Mouse (Mus musculus): ENCODE measurements around the gene Fam83c.

The Fam83c gene

DNA sequence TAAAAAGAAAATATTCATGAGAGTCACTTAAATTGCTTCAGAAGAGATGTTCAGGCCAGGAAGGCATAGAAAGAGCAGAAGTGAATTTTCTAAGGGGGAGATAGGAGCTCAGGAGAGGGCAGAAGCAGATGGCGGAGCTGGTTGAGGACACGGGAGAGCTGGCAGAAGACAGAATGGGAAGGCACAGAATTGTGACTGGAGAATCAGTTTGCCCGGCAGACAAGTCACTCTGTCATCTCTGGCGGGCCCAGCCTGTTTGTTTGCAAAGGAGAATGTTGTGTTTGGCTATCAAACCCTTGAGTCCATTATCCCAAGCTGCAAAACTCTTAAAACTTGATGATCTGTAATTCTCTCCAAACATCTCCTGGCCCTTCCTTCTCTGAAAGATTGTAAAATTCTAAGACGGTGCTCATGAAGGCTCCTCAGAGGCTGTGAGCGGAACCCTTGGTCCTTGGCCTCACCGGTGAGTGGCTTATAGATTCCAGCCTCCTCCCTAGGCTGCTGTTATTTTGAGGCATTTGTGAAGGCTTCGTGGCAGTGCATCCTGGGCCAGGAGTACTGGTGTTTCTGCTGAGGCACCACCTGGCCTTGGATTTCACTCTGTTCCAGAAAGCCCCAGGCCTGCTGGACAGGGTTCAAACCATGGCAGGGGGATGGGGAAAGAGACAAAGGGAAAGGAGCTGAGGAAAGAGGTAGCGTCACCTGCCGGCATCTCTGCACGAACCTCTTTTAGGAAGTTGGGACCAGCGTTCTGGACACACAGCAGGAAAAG, 39.8 kb downstream of the Fam83c start:
- DNase-seq (ENCODE audit: low read depth in 1 of 2, low spot score in 2 of 2) = no peak

DNA sequence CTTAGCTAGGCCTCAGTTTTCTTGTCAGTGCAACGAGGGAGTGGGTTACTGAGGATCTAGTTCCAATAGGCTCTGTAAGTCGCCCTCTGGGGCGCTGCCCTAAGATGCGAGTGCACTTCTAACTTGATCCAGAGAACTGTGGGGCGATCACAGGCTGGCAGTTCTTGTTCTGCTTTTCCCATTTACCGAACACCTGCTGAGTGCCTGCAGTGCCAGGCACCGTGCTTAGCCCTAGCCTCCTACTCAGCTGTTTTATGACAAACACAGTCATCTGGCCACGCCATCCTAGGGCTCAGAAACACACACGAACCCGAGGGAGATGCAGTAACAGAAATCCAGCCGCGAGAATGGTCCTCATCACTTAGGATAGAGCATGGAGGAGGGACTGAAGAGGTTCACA, 41.8 kb downstream of the Fam83c start:
- DNase-seq (ENCODE audit: low read depth in 1 of 2, low spot score in 2 of 2) = no peak

DNA sequence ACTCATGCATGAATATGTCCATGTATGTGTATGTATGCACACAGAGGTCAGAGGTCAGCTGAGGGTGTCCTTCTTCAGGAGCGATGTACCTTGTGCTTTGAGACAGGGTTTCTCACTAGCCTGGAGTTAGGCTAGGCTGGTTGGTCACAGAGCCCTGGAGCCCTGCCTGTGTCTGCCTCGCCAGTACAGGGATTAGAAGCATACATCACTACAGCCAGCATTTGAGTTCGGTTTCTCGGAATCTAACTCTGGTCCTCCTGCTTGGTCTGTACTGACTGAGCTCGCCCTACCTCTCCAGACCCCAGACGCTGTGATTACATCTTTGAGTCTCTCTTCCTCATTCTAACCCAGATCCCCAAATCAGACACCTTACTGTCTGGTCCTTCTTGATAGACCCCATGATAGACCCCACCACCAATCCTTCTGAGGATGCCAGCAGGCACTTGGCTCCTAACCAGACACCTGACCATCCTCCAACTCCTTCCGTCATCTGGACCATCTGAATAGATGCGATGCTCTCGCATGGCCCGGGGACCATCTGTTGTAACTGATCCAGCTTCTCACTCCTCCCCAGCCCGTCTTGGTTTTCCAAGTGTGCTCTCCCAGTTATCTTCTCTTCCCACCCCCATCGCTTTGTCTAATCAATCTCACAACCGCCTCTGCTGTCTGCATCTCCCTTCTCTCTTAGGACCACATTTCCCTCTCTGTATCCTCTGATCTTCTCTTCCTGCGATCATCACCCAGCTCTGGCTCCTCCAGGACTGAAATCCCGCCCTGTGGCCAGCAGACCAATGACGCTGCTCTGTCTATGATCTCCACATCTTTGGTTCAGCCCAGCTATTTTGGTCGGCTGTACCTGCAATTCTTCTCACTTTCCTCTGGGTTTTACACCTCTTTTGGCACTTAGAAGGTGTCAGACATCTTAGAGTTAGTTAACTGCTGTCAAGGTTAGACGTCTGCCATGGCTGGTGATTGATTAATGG, 46.4 kb downstream of the Fam83c start:
- DNase-seq (ENCODE audit: low read depth in 1 of 2, low spot score in 2 of 2) = no peak

DNA sequence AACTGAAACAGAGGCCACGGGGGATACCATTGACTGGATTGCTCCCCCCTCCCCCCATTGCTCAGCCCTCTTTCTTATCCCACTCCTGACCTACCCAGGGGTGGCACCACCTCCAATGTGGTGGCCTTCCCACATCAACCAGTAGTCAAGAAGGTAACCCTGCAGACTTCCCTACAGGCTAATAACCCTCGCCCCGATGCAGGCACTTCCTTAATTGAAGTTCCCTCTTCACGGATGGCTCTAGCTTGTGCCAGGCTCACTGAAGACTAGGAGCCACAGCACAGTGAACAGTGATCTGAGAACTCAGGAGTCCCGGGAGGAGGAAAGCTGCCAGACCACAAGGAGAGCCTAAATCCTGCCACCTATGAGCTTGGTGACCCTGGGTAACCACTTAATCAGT, 47.7 kb downstream of the Fam83c start:
- DNase-seq (ENCODE audit: low read depth in 1 of 2, low spot score in 2 of 2) = no peak

DNA sequence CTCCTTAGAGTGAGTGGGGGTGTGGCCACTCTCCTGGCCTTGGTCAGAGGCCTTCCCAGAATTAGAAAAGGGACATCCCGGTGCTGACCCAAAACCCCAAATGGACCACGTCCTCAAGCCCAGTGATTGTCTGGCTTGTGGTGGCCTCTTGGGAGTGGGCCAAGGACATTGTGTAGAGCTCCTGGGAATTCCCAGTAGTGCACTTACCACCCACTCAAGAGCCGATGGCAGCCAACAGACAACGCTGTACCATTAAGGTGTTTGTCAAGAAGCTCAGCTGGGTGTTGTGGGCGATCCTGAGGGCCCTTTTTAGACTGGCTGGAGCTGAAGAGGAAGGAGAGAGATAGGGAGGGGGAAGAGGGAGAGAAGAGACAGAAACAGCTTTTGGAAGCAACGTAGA, 50.1 kb downstream of the Fam83c start:
- no peak for DNase-seq (ENCODE audit: low read depth in 1 of 2, low spot score in 2 of 2)

DNA sequence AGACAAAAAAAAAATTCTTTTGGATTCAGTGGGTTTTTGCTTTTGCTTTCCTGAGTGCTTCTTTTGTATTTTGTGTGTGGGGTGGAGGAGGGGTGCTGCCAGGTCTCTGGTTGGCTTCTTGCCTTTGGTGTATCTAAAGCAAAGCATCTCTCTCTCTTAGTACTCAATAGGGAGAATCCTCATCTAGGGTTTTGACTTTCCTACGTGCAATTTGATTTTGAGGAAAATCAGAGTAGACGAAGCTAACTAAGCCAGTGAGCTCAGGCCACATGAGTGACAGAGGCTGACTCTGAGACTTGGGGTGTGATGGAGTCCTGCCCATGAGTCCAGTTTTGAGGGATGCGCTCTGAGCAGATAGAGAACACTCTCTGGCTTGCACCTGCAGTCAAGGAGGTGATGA, 55.1 kb downstream of the Fam83c start:
- no peak for DNase-seq (ENCODE audit: low read depth in 1 of 2, low spot score in 2 of 2)

DNA sequence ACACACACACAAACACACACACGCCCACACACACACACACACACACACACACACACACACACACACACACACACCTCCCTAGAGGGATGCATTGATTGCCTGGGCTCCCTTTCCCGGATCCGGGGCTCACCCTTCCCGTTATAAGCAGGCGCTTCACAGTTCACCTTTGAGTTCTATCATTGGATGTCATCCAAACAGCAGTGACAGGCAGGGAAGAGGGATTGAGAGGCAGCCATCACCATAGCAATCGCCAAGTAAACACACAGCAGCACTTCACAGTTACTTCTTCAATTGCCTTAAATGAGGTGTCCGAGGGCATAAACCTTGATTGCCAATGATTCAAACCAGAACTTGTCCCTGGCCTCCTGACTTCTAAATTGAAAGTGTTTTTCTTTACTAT, 55.6 kb downstream of the Fam83c start:
- DNase-seq (ENCODE audit: low read depth in 1 of 2, low spot score in 2 of 2) = no peak

DNA sequence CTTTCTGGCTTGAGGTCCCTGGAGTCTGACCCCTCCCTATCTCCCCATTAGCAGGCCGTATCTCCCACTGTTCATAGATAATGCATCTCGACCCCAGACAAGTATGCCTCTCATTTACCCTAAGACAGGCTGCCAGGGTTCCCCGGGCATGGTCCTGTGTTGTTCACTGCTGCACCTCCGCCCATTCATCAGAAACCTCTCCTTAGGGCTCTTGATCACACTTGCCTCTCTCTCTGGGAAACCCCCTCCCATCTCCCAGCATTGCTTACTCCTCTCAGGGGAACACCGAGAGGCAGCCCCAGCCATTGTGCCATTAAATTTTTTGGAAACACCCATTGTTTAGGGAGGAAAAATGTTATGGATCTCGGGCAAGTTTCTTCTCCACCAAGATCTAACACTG, 56.6 kb downstream of the Fam83c start:
- DNase-seq (ENCODE audit: low read depth in 1 of 2, low spot score in 2 of 2) = no peak

DNA sequence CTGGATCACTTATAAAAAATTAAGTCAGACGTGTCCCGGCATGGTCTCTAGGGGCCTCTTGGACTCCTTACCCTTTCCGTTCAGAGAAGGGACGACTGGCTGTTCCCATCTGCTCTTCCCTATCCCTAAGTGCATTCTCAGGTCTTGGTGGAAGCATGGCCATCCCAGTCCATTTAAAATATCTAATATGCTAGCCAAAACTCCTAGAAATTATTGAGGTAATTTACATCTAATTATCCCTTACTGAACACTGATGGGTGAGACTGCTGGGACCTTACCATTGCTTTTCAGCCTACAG, 57.0 kb downstream of the Fam83c start:
- DNase-seq (ENCODE audit: low read depth in 1 of 2, low spot score in 2 of 2) = no peak

All from monocyte, adult 2 months (primary cell).